Mouse (Mus musculus): ENCODE measurements around the gene Stat5b.

GRCm38 (mm10) chr11:100814498-100814897, 36.0 kb downstream of the Stat5b start:
- TF ChIP-seq CTCF (IDR thresholded peaks at IDR 0.05; ENCODE audit: low read depth) = peak; percentile 5; the same call in 1 of the 2 replicates
- TF ChIP-seq EP300 (optimal IDR thresholded peaks at IDR 0.05) = no peak
